ENCODE assay signal across 9 mouse cellular contexts in the genomic region with DNA sequence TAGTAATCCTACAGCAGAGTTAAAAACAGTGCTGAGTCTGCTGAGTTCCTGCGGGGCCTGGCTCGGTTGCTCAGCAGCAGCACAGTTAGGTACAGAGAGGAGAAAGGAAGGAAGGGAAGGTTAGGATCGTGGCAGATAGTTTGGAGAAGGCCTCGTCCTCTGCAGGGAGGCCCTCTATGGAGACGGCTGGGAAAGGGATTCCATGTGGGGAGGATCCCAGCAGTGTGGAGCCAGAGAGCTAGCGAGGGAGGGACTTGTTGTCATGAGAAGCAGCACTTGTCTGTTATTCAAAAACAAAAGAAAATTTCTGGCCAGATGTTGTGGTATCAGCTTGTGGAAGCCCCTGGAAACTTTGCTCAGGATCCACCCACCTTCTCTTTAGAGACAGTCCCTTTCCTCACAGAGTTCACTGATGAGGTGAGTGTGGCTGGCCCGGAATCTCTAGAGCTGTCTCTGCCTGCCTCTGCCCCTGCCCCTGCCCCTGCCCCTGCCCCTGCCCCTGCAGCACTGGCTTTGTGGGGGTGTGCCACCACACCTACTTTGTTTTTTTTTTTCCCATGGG. TPM values are rescaled to one million over a fixed set of nuclear protein-coding genes. Genes with fewer than 3 reads are reported as not detected.
DNase-seq lines count a peak whose midpoint lies in the region; ATAC-seq and TF ChIP-seq lines count a peak whose summit lies in the region.
"Had no signal": no experiment of that assay in that cellular context is flagged by ENCODE, and none has a peak within 500 bp of the region (broad histone marks: within the 10 kb centered on the region; RNA-seq: fewer than 3 reads in every experiment).

No protein-coding gene starts in this region.

- no peak for TF ChIP-seq POLR2A in thymus, adult 2 months (IDR thresholded peaks at IDR 0.05; ENCODE audit: control insufficient read depth, extremely low read depth, insufficient read depth, low read length, poor library complexity)

- no peaks in the 10 kb centered on the region for H3K36me3 ChIP-seq in kidney, postnatal 0 days (ENCODE audit: insufficient read depth, low read length)
- no peaks in the 10 kb centered on the region for H3K36me3 ChIP-seq in thymus, adult 2 months (ENCODE audit: control insufficient read depth, insufficient read depth, low read length)
- no peaks in the 10 kb centered on the region for H3K36me3 ChIP-seq in hindbrain, embryonic 16.5 days (ENCODE audit: control insufficient read depth, insufficient read depth, low read length)

- 22% methylated on average over 7 of the region's 7 CpGs for WGBS in kidney, postnatal 0 days
- 24% methylated on average over 7 of the region's 7 CpGs for WGBS in thymus, adult 2 months
- 19% methylated on average over 7 of the region's 7 CpGs for WGBS in hindbrain, embryonic 16.5 days

- H3K4me1 ChIP-seq in kidney, postnatal 0 days (replicated peaks; ENCODE audit: insufficient read depth, low read length): peaks cover 22% of the 10 kb centered on the region
- peaks cover 29% of the 10 kb centered on the region for H3K4me1 ChIP-seq in thymus, adult 2 months (replicated peaks; ENCODE audit: control insufficient read depth, insufficient read depth, low read length)
- peaks cover 15% of the 10 kb centered on the region for H3K4me1 ChIP-seq in hindbrain, embryonic 16.5 days (ENCODE audit: control insufficient read depth, insufficient read depth, low read depth, low read length)

- no peaks in the 10 kb centered on the region for H3K27me3 ChIP-seq in kidney, postnatal 0 days (ENCODE audit: insufficient read depth, low read length)
- no peaks in the 10 kb centered on the region for H3K27me3 ChIP-seq in thymus, adult 2 months (ENCODE audit: control insufficient read depth, insufficient read depth, low read length)
- H3K27me3 ChIP-seq in hindbrain, embryonic 16.5 days (replicated peaks; ENCODE audit: control insufficient read depth, insufficient read depth, low read length): no peaks in the 10 kb centered on the region

- no peak for TF ChIP-seq CTCF in kidney, postnatal 0 days (IDR thresholded peaks at IDR 0.05; ENCODE audit: low read depth)
- no peak for TF ChIP-seq CTCF in thymus, adult 2 months (IDR thresholded peaks at IDR 0.05; ENCODE audit: borderline replicate concordance, control insufficient read depth, extremely low read depth, insufficient read depth, low read length, poor library complexity)

- no peak for ATAC-seq in kidney, postnatal 0 days (replicated peaks; ENCODE audit: low FRiP score, low read depth)
- peak; percentile 48; the same call in 1 of the 2 replicates for ATAC-seq in hindbrain, embryonic 16.5 days
- ATAC-seq in megakaryocyte progenitor cell, adult 5-6 weeks (replicated peaks; ENCODE audit: poor library complexity): no peak

- DNase-seq in kidney, postnatal 0 days (ENCODE audit: low spot score): peak; percentile 60
- no peak for DNase-seq in kidney, postnatal 36 days
- no peak for DNase-seq in thymus, adult 2 months
- DNase-seq in thymus, adult 18-20 months: no peak
- DNase-seq in testis, postnatal 14 days (ENCODE audit: low spot score): peak; percentile 30
- DNase-seq in frontal cortex, postnatal 25 days (ENCODE audit: low spot score in 2 of 2): no peak
- DNase-seq: spleen, adult 18-20 months had no signal

- no peak overlapping the region for H3K27ac ChIP-seq in kidney, postnatal 0 days
- peak overlapping the region; percentile 54; the same call in 1 of the 2 replicates for H3K27ac ChIP-seq in thymus, adult 2 months (ENCODE audit: control insufficient read depth, insufficient read depth, low read length)
- no peak overlapping the region for H3K27ac ChIP-seq in hindbrain, embryonic 16.5 days (ENCODE audit: low read depth, low read length)

- H3K9me3 ChIP-seq in kidney, postnatal 0 days (replicated peaks; ENCODE audit: low read length): no peaks in the 10 kb centered on the region
- H3K9me3 ChIP-seq in hindbrain, embryonic 16.5 days (ENCODE audit: control insufficient read depth, low read length): no peaks in the 10 kb centered on the region

- no peak overlapping the region for H3K4me2 ChIP-seq in kidney, postnatal 0 days (ENCODE audit: low read length)
- no peak overlapping the region for H3K4me2 ChIP-seq in hindbrain, embryonic 16.5 days (ENCODE audit: low read length)

- no peak overlapping the region for H3K4me3 ChIP-seq in kidney, postnatal 0 days (replicated peaks; ENCODE audit: low read depth, low read length)
- no peak overlapping the region for H3K4me3 ChIP-seq in thymus, adult 2 months (ENCODE audit: control insufficient read depth, insufficient read depth, low read length)
- no peak overlapping the region for H3K4me3 ChIP-seq in hindbrain, embryonic 16.5 days (ENCODE audit: low read length)

- H3K9ac ChIP-seq in kidney, postnatal 0 days (ENCODE audit: low read depth, low read length): 0 out of 2 replicates have a peak overlapping the region, but pooled peaks have one; percentile 28
- no peak overlapping the region for H3K9ac ChIP-seq in hindbrain, embryonic 16.5 days (ENCODE audit: low read depth, low read length)

RNA-seq across cellular contexts. Expression of gene Dyrk1a, which starts 11.1 kb away (rescaled TPM):
- polyA plus RNA-seq in kidney, postnatal 0 days (2015; fragmentation: Nextera tagmentation; extraction: Ambion mirVana): 8.5 and 8.6 TPM in 2 replicates
- polyA plus RNA-seq in thymus, adult 2 months (2012; rRNA removed): 78.4 and 89.5 TPM in 2 replicates
- polyA plus RNA-seq in hindbrain, embryonic 16.5 days (2015; fragmentation: Nextera tagmentation; extraction: Ambion mirVana): 9.4 and 9.8 TPM in 2 replicates
- 60.8 and 65.6 TPM in 2 replicates for total RNA-seq in megakaryocyte progenitor cell, adult 5-6 weeks (2015)
- 49.4 and 58.3 TPM in 2 replicates for total RNA-seq in megakaryocyte progenitor cell, adult 5-6 weeks (2017)

RNA-seq across cellular contexts. Expression of gene Vps26c, which starts 54.3 kb away (rescaled TPM):
- polyA plus RNA-seq in kidney, postnatal 0 days (2015; fragmentation: Nextera tagmentation; extraction: Ambion mirVana): 42.3 and 48.9 TPM in 2 replicates
- 40.2 and 44.9 TPM in 2 replicates for polyA plus RNA-seq in thymus, adult 2 months (2012; rRNA removed)
- polyA plus RNA-seq in hindbrain, embryonic 16.5 days (2015; fragmentation: Nextera tagmentation; extraction: Ambion mirVana): 91.3 and 98.0 TPM in 2 replicates
- 21.8 and 26.4 TPM in 2 replicates for total RNA-seq in megakaryocyte progenitor cell, adult 5-6 weeks (2015)
- total RNA-seq in megakaryocyte progenitor cell, adult 5-6 weeks (2017): 29.5 and 32.9 TPM in 2 replicates

Comparison
In these comparisons a context has a peak if more than half of its experiments do, and no peak if none do; other contexts are left out.
1. DNase-seq: peak in kidney, postnatal 0 days (single experiment) and testis, postnatal 14 days (single experiment); none in kidney, postnatal 36 days (0 of 2), thymus, adult 2 months (single experiment), thymus, adult 18-20 months (0 of 2) and frontal cortex, postnatal 25 days (0 of 2).